Mouse (Mus musculus) limb, embryonic 12.5 days (tissue): Measurements from ENCODE around the gene Tfap2b. TPM values are rescaled to one million over a fixed set of nuclear protein-coding genes. Genes with fewer than 3 reads are reported as not detected.

ENCODE experiments used
- ATAC-seq: fragments of 200-750 bp; cut with Nextera tagmentation; 2 replicates; pipeline ENCODE4 v1.8.0; 2017; ENCODE audit warnings: low read depth, moderate TSS enrichment; ENCODE audit not compliant: insufficient number of reproducible peaks, insufficient read depth, low FRiP score, low TSS enrichment
- H3K27ac ChIP-seq: fragments of 300-500 bp; sonication (generic); 2 replicates; pipeline ENCODE4 v1.5.1; 2016; ENCODE audit warnings: mild to moderate bottlenecking, moderate library complexity
- H3K27me3 ChIP-seq: fragments of 300-500 bp; sonication (generic); 2 replicates; pipeline ENCODE4 v1.6.1; 2016; ENCODE audit warnings: mild to moderate bottlenecking, moderate library complexity
- H3K36me3 ChIP-seq: fragments of 300-500 bp; sonication (generic); 2 replicates; pipeline ENCODE4 v1.6.1; 2016; ENCODE audit warnings: mild to moderate bottlenecking, moderate library complexity
- H3K4me1 ChIP-seq: fragments of 300-500 bp; sonication (generic); replicated peaks from 2 replicates; pipeline ENCODE4 v1.6.1; 2016
- H3K4me2 ChIP-seq: fragments of 300-500 bp; sonication (generic); 2 replicates; pipeline ENCODE4 v1.6.1; 2016; ENCODE audit warnings: mild to moderate bottlenecking, moderate library complexity
- H3K4me3 ChIP-seq: fragments of 300-500 bp; sonication (generic); replicated peaks from 2 replicates; pipeline ENCODE4 v1.5.1; 2016; ENCODE audit warnings: mild to moderate bottlenecking
- H3K9ac ChIP-seq: fragments of 300-500 bp; sonication (generic); replicated peaks from 2 replicates; pipeline ENCODE4 v1.6.1; 2016; ENCODE audit warnings: mild to moderate bottlenecking, moderate library complexity
- H3K9me3 ChIP-seq: fragments of 300-500 bp; sonication (generic); 2 replicates; pipeline ENCODE4 v1.6.1; 2016; ENCODE audit warnings: mild to moderate bottlenecking, moderate library complexity
- WGBS: fragments of 180-500 bp; shearing (Covaris S2); methylation state at CpG from one replicate; pipeline ENCODE4 v1.1.7; 2016; 5-methylcytosine and 5-hydroxymethylcytosine counted together
- polyA plus RNA-seq: library from polyadenylated mRNA; unstranded; fragments of >200 nt; fragmentation: Nextera tagmentation; extraction: Ambion mirVana; gene quantifications from 2 replicates; pipeline ENCODE4 v1.2.1, GENCODE M21; 2016

Gene Tfap2b
- 49.9 and 52.6 TPM in 2 replicates for polyA plus RNA-seq

DNA sequence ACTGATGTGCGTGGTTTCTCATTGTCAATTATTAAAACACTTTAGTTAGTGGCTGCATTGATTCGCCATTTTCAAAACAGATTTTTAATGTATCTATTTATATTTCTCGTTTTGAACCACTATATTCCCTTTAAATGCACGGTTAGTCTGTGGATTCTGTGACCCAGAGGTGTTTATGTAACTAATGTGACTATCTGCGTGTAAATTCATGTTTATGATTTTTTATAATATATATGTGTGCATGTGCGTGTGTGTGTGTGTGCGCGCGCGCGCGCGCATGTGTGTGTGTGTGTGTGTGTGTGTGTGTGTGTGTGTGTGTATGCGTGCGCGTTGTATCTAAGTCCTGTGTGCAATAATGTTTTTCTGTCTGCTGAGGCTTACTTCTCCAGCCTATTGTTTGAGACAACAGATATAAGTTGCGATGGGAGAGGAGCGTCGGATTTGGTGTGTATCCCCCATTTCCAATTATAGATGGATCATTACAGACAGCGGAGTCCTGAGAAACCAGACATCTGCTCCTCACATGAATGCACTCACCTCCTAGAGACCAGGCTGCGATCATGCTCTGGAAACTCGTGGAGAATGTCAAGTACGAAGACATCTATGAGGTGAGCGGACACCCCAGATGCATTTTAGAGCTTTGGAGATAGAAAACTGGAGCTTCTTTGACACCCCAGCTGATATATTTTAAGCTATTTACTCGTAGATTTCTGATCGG, at the start of gene Tfap2b:
Gene Tfap2b, plus strand, starts transcription at position 274 of the 718 bp plus-strand sequence.
- 1% methylated on average over 26 of the region's 26 CpGs for WGBS
- no peaks in the 10 kb centered on the region for H3K4me1 ChIP-seq
- no peaks in the 10 kb centered on the region for H3K9me3 ChIP-seq
- ATAC-seq = no peak
- peak within 1 kb of the TSS; percentile 57 for H3K4me2 ChIP-seq
- peak within 1 kb of the TSS; percentile 86 for H3K27ac ChIP-seq
- peaks cover 55% of the 10 kb centered on the region for H3K27me3 ChIP-seq
- H3K36me3 ChIP-seq = no peaks in the 10 kb centered on the region
- H3K4me3 ChIP-seq = peak within 1 kb of the TSS; percentile 45
- H3K9ac ChIP-seq = peak within 1 kb of the TSS; percentile 65

DNA sequence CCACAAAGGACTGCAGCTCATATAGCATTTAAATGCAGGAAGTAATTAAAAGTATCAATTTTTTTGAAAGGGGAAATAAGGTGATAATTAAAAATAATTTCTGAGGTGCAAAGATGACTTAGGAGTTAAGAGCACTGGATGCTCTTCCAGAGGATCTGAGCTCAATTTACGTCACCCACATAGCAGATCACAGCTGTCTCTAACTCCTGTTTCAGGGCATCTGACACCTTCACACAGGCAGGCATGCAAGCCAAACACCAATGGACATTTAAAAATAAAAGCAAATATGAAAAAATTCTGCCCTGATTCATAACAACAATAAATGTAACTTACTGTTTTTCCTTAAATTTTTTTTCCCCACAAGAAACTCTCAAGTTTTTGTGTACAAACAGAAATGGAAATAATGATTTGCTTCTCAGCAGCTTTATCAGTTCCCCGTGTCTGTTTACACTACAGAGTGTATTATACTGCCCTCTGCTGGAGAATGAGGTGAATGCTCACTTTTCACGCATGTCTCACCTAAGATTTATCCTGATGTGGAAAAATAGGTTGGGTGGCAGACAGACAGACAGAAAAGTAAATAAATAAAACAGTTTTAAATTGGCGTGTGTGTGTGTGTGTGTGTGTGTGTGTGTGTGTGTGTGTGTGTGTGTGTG, 29.8 kb upstream of the Tfap2b start:
- Histone ChIP-seq H3K4me1 (no peaks in the 10 kb centered on the region), H3K36me3 (no peaks in the 10 kb centered on the region), H3K4me2 (no peak overlapping the region), H3K9me3 (no peaks in the 10 kb centered on the region), H3K27ac (no peak overlapping the region), H3K27me3 (no peaks in the 10 kb centered on the region), H3K4me3 (no peak overlapping the region), H3K9ac (no peak overlapping the region)
- ATAC-seq = no peak
- WGBS = 12% methylated on average over 4 of the region's 4 CpGs

GRCm38 (mm10) chr1:19205649-19206048, 3.1 kb upstream of the Tfap2b start:
- peak overlapping the region; percentile 56 for H3K4me2 ChIP-seq
- H3K27ac ChIP-seq = no peak overlapping the region
- H3K4me3 ChIP-seq = peak overlapping the region; percentile 29
- H3K27me3 ChIP-seq = peaks cover 27% of the 10 kb centered on the region
- H3K9ac ChIP-seq = no peak overlapping the region
- WGBS = 5% methylated on average over 12 of the region's 12 CpGs
- peak; percentile 67; the same call in 1 of the 2 replicates for ATAC-seq
- H3K4me1 ChIP-seq = no peaks in the 10 kb centered on the region
- H3K9me3 ChIP-seq = no peaks in the 10 kb centered on the region
- H3K36me3 ChIP-seq = no peaks in the 10 kb centered on the region

GRCm38 (mm10) chr1:19206194-19206593, 2.5 kb upstream of the Tfap2b start:
- peak overlapping the region; percentile 56 for H3K4me2 ChIP-seq
- ATAC-seq = peak; percentile 37; the same call in 1 of the 2 replicates
- no peaks in the 10 kb centered on the region for H3K36me3 ChIP-seq
- no peaks in the 10 kb centered on the region for H3K4me1 ChIP-seq
- no peak overlapping the region for H3K9ac ChIP-seq
- H3K27me3 ChIP-seq = peaks cover 32% of the 10 kb centered on the region
- under 1% methylated on average over 7 of the region's 7 CpGs for WGBS
- no peaks in the 10 kb centered on the region for H3K9me3 ChIP-seq
- H3K4me3 ChIP-seq = peak overlapping the region; percentile 29
- no peak overlapping the region for H3K27ac ChIP-seq

DNA sequence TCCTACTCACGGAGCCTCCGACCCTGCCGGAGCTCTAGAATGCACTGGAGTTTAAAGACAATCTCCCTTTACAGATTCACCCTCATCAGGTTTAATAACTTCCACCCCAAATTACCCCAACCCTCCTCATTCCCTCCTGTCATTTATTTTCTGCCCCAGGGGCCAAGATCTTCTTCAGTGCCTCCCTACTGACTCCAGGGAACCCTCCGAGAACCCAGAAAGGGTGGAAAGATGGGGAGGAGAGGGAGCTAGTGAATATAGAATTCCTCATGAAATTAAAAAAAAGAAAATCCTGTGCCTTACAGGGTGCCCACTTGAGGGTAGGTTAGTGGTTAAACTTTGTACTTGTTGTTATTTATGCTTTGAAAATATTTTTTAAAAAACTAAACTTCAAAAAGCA, 1.1 kb upstream of the Tfap2b start:
- H3K4me3 ChIP-seq = no peak overlapping the region
- no peak for ATAC-seq
- no peak overlapping the region for H3K27ac ChIP-seq
- no peaks in the 10 kb centered on the region for H3K4me1 ChIP-seq
- H3K36me3 ChIP-seq = no peaks in the 10 kb centered on the region
- no peaks in the 10 kb centered on the region for H3K9me3 ChIP-seq
- 0 out of 2 replicates have a peak overlapping the region, but pooled peaks have one; percentile 17 for H3K4me2 ChIP-seq
- H3K27me3 ChIP-seq = peaks cover 45% of the 10 kb centered on the region
- 0% methylated on average over 4 of the region's 4 CpGs for whole genome bisulfite sequencing
- no peak overlapping the region for H3K9ac ChIP-seq

DNA sequence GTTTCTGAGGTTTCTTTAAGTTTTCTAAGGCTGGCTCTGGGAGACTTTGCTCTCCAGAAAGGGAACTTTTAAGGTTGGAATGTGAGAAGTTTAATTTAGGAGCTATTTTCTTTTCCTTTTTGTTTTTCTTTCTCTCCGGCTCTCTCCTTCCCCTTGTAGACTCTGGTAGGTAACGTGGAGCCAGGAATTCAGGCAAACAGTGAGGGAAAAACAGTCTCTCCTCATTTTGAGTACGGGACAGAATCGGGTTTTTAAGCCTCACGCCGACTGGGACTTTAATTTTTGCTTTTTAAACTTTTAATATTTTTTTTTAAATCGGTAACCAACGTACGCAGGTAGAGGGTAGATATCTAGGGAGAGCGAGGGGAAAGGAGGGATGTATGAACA, 638 bp downstream of the Tfap2b start:
- H3K9me3 ChIP-seq = no peaks in the 10 kb centered on the region
- no peaks in the 10 kb centered on the region for H3K4me1 ChIP-seq
- no peaks in the 10 kb centered on the region for H3K36me3 ChIP-seq
- ATAC-seq = no peak
- H3K4me3 ChIP-seq = peak overlapping the region; percentile 45
- H3K4me2 ChIP-seq = peak overlapping the region; percentile 57
- peaks cover 60% of the 10 kb centered on the region for H3K27me3 ChIP-seq
- WGBS = 0% methylated on average over 10 of the region's 10 CpGs
- peak overlapping the region; percentile 86 for H3K27ac ChIP-seq
- H3K9ac ChIP-seq = peak overlapping the region; percentile 65; the same call in 1 of the 2 replicates

GRCm38 (mm10) chr1:19209776-19210175, 1.1 kb downstream of the Tfap2b start:
- 0% methylated on average over 31 of the region's 31 CpGs for WGBS
- no peak for ATAC-seq
- Histone ChIP-seq H3K27me3 (peaks cover 62% of the 10 kb centered on the region), H3K4me3 (peak overlapping the region; percentile 45), H3K36me3 (no peaks in the 10 kb centered on the region), H3K9me3 (no peaks in the 10 kb centered on the region), H3K27ac (peak overlapping the region; percentile 86), H3K9ac (peak overlapping the region; percentile 65), H3K4me2 (peak overlapping the region; percentile 57), H3K4me1 (no peaks in the 10 kb centered on the region)

GRCm38 (mm10) chr1:19210215-19211032, 1.7 kb downstream of the Tfap2b start:
- Histone ChIP-seq H3K27me3 (peaks cover 68% of the 10 kb centered on the region), H3K36me3 (no peaks in the 10 kb centered on the region), H3K4me1 (no peaks in the 10 kb centered on the region), H3K4me3 (peak overlapping the region; percentile 45), H3K9me3 (no peaks in the 10 kb centered on the region), H3K9ac (peak overlapping the region; percentile 65), H3K4me2 (peak overlapping the region; percentile 57), H3K27ac (peak overlapping the region; percentile 86)
- ATAC-seq = no peak
- under 1% methylated on average over 30 of the region's 30 CpGs for WGBS

DNA sequence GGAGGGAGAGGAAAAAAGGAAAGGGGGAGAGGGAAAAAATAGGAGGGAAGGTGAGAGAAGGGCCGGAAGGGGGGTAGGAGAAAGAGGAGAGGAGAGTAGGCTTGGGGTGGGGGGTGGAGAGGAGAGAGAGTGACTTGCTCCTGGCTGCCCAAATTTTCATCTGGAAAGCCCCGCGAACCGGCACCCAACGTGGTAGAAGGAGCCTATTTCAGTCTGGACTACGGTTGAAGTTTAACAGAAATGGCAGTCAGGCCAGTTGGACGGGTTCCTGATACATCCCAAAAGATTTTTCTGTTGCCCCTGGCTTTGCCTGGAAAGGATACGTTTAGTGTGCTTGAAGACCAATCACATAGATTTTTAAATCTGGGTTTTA, 2.3 kb downstream of the Tfap2b start:
- H3K4me1 ChIP-seq = no peaks in the 10 kb centered on the region
- no peaks in the 10 kb centered on the region for H3K36me3 ChIP-seq
- WGBS = 2% methylated on average over 8 of the region's 8 CpGs
- H3K27ac ChIP-seq = peak overlapping the region; percentile 86
- no peak for ATAC-seq
- H3K27me3 ChIP-seq = peaks cover 73% of the 10 kb centered on the region
- H3K4me2 ChIP-seq = peak overlapping the region; percentile 57
- no peaks in the 10 kb centered on the region for H3K9me3 ChIP-seq
- H3K4me3 ChIP-seq = peak overlapping the region; percentile 45
- H3K9ac ChIP-seq = peak overlapping the region; percentile 65

GRCm38 (mm10) chr1:19211546-19212154, 2.9 kb downstream of the Tfap2b start:
- Histone ChIP-seq H3K27me3 (peaks cover 79% of the 10 kb centered on the region), H3K9me3 (no peaks in the 10 kb centered on the region), H3K4me2 (peak overlapping the region; percentile 57), H3K9ac (peak overlapping the region; percentile 65), H3K27ac (peak overlapping the region; percentile 73), H3K4me3 (peak overlapping the region; percentile 45), H3K4me1 (peaks cover 4% of the 10 kb centered on the region; the same call in 1 of the 2 replicates), H3K36me3 (no peaks in the 10 kb centered on the region)
- WGBS = under 1% methylated on average over 15 of the region's 15 CpGs
- ATAC-seq = no peak
